Mouse (Mus musculus) CD8-positive naive resting alpha-beta T cell, adult 2 months (primary cell): ENCODE measurements around the gene Itga2.
A peak's percentile ranks its signal among the peaks of the same experiment; 100 is the strongest.

Experiments used
- DNase-seq, 2 experiments: peaks; one replicate each; pipeline ENCODE4 v3.0.0; 2022; ENCODE audit warnings: low read depth in 2 of 2, low spot score in 2 of 2

Gene Itga2

DNA sequence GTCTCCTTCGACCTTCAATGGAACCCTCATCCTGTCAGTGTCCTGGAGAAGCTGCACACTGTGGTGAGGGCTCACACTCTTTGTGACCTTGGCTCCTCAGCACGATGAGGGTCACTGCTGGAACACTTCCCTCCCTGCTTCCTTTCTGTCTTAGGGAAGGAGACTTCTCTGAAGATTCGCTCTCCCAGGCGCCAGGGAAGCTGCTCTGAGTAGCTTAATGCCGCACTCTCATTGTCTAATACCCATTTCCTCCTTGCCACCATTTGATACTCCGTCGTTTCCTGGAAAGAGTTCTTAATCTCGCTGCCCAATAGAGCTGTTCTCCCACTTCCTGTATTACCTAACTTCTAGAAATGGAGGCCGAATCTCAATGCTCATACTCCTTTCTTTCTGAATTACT, 46.7 kb downstream of the Itga2 start:
- no peak for DNase-seq

DNA sequence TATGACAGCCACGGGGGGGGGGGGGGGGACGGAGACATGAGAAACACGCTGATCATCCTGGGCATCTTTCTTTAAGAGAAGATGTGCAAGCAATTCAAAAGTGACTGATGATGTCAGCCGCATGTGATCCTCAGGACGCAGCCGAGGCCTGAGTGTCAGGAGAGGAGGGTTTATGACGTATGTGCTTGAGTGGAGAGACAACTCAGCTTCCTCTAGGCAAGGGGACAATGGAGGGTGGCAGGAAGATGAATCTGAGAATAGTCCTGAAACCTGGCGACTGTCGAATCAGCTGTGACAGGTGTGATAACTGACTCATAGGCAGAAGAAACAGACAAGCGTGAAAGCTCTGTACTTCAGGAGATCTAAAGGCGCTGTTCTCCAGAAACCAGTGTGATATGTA, 53.2 kb downstream of the Itga2 start:
- DNase-seq = no peak

DNA sequence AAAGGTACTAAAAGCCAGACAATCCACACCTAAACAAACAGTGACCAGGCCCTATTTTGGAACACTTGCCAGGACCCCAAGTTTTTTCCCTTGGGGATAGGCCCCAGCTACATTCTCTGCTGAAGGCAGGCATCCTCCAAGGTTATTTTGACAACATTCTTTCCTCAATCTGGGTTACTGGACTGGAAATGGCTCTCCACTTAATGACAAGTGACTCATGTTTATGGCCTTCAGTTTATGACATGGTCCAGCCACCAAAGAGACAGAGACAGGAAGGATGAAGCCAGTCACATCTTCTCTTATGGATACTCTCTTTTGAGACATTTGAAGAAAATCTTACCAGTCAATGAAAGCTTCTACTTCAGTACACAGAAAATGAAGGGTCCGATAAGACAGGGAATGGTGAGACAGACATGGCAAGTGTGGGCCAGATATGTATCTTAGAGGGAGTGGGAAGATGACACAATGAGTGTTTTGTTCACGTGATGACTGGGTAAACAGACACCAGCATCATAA, 55.8 kb downstream of the Itga2 start:
- no peak for DNase-seq

DNA sequence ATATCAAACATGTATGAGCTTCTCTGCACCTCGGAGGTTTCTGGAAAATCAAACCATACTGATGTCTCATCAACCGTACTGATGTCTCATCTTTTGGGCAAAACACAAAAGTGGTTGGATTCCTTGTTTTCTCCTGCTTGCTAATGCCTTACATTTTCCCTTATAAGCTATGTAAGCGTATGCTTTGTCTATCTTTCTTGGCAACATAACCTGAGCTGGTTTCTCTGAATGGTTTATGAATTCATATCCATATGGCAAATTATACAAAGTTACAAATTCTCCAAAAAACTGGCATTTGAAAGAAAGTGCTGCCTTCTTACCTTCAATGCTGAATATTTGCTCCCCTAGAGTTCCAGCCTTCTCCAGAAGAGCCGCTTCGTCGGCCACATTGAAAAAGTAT, 57.2 kb downstream of the Itga2 start:
- DNase-seq = no peak

DNA sequence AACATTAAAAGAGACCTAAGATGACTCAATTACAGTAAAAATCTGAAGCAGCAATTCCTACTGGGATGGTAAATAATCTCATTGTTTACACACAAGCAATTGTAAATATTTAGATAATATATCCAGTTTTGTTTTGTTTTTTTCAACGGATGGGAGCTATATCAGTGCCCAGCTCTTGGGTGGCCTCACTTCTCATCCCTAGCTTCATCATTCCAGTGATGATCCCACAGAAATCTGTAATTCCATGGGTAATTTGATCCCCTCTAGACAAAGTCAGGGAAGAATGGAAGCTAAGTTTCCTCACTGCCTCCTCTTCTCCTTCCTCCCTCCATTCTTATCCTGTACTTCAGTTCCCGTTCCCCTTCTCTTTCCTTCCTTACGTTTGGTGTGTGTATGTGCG, 74.4 kb downstream of the Itga2 start:
- DNase-seq = no peak

DNA sequence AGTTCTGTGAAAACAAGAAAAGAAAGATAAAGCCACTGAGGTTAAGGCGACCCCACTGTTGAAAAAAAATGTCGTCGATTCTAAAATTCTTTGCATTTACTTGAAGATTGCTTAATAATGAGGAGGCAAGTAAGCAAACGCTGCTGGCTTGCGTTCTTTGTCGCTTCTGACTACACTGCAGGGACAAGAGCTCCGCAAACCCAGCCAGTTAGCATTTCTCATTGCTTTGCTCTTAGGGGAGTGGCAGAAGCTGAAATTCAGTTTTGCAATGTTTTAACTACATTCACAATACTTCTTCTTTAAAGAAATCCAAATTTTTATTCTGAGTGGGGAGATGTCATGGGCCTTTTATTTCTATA, 75.7 kb downstream of the Itga2 start:
- DNase-seq = no peak

DNA sequence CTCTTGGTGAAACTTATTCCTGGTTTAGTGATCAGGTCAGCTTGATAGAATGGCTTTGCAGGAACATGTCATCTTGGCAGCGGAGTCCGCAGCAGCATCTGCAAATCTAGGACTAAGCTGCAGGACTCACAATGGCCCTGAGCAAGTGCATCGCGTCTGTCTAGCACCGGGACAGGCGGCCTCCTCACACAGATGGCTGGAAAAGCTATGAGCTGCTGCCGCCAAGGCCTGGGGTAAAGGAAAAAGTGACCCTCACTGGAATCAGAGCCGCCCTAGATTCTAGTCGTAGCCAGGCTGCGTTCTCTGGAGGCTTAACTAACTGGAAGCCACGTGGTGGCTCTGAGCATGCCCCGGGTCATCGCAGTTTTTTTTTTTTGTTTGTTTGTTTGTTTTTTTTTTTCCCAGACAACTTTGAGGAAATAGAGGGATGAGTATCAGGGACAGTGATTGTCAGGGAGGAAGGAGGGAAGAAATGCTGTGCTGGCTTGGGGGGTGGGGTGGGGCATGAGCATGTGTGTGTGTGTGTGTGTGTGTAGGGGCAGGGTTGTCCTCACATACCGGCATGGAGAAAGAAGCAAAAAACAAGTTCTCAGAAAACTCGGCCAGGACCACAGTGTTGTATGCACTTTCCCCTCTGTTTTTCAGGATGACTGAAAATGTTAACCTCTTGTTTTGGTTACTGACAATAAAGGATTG, 76.2 kb downstream of the Itga2 start:
- DNase-seq = no peak

DNA sequence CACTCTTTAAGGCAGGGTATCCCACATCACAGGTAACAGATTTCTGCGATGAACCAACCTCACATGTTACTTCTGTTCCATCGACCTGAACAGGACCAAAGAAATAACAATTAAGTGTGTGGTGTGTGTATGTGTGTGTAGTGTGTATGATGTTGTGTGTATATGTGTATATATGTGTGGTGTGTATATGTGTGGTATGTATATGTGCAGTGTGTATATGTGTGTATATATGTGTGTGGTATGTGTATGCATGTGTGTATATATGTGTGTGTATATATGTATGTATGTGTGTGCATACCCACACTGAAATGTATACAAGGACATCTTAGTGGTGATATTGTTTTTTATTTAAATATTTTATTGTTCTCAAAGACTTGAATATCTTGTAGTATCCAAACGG, 77.5 kb downstream of the Itga2 start:
- DNase-seq = no peak

DNA sequence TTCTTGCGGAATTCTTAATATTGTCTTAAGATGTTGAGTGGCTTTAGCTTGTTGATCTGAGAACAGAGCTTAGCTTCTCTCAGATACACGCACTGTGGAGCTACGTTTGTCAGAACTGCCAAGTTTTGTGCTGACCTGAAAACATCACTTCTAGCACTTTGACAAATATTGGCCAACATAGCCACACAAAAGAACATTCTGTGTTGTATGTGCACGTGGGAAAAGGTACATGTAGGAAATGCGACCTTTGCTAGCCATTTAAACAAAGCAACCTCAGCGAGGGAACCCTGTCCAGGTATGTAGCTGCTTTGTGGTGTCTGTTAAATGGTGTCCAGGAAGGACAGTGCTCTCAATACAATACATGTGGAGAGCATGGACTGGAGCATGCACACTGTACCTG, 77.9 kb downstream of the Itga2 start:
- DNase-seq = no peak

DNA sequence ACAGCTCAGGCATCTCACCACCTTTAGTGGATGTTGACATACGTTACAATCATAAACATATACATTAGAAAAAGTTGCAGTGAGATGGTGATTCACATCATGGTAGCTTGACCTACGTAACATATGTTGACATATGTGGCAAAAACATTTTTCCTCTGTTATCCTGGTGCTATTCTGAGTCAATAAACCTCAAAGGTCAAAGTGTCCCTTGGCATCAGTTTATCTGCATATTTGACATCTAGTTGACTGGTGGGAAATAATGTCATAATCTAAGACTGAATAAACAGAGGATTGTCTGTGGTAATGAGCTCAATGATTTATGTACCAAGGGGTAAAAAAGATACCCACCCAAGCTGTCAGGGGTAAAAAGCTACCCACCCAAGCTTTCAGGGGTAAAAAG, 78.7 kb downstream of the Itga2 start:
- no peak for DNase-seq

DNA sequence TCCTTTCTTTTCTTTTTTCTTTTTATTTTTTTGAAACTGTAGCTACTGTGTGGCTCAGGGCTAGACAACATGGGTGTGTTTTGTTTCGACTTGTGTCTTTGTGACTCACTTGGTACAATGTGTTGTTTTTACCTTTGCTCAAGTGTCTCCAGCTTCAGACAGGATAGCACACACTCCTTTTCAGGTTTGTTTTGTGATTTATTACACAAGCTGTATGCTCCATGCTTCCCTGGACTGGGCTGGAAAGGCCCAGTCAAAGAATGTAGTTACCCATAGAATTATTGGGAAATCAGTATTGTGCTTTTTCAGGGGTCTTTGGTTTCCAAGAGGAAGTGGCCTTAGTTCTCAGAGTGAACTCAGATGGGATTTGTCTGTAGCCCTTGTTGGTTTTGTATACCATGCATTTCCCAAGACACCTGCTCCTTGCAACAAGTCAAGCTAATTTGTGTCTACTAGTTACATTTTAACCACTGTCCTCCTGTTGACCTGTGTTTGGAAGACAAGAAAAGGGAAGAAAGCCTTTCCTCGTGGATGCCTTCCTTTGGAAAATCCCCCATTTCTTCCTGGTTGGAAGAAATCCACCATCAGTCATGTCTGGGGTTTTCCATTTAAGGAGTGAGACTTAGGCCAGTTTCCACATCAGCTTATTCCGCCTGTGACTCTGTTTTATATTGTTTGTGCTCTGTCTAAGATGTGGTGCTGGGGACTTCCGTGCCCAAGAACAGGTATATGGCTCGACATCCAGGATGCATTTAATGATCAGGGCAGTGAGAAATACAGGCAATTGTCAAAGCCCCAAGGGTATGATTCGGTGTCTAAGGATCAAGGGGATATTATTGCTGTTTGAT, 79.4 kb downstream of the Itga2 start:
- no peak for DNase-seq

DNA sequence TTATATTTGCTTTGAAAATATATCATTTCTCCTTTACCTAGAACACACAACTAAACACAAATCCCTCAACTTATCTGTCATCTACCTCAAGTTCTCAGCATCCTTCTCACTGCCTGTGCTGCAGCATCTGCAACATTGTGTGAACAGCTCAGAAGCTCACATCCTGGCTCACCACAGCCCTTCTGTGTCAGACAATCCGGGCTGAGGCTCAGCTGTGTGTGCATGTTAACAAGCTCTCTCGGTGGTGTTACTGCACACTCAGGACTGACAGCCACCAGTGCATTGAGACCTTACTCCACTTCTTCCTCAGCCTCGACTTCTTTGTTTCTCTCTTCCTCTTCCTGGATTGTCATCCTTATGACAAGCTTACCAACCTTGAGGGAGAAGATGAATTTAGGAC, 83.0 kb downstream of the Itga2 start:
- DNase-seq = no peak

DNA sequence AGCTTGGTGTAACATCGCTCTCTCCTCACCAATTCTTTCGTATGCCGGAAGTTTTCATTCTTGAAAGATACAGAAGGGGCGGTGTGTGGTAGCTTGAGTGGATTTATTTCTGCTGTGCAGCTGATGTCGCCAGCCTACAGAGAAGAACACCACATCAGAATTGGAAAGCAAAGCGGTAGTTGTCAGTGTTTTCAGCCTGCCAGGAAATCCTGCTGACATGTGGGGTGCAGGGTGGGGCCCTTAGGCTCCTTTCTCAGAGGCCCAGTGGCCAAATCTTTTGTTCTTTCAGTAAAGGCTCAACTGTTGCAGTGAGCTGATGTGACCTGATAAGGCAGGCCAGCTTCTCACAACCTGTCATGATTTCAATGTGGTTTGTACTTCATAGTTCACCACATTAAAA, 86.1 kb downstream of the Itga2 start:
- peak; percentile 68 to 73 for DNase-seq

DNA sequence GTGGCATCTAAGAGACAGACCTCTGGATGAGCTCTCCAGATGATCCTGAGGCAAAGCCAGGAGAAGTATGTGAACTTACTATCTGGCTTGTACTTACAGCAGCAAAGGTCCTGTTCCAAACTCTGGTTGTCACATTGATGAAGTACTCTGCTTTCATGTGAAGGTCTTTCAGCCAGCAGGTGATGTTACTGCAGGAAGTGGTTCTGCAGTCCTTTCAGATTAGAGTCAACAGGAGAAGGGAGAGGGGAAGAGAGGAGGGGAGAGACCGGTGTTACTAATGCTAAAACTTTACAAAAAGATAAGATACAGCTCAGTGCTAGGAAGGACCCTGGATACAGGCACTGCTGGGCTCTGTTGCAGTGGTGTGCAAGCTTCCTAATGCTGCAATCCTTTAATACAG, 88.6 kb downstream of the Itga2 start:
- no peak for DNase-seq

DNA sequence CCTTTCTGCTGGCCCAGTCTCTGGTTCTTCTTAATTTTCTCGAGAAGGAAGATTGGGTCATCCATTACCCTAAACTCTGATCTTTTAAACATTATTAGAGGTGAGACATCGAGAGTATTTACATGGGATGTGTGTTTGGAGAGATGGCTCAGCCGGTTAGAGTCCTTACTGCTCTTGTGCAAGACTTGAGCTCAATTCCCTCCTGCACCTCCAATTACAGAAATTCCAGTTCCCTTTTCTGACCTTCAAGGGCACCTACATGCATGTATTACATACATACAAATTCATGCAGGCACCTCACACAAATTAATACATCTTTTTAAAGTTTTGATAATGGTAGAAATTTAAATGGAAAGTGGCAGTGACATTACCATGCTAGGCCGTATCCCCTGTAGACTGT, 91.4 kb downstream of the Itga2 start:
- DNase-seq = no peak

DNA sequence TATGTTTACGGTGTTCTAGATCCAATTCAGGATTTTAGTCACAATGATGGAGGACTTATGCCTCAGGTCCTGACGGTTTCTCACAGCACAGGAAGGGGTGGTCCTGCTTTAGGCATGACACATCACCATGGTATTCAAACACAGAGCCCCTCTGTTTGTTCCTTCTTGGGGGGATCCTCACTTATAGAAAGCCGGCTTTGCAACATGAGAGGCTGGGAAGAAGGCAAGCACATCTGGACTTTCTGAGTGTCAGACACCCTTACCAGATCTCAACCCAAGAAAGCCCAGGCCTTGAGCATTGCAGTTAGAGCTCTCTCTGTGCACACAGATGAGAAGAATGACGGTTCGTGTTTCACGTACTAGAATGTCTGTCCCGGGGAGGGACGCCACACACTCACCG, 92.8 kb downstream of the Itga2 start:
- no peak for DNase-seq

DNA sequence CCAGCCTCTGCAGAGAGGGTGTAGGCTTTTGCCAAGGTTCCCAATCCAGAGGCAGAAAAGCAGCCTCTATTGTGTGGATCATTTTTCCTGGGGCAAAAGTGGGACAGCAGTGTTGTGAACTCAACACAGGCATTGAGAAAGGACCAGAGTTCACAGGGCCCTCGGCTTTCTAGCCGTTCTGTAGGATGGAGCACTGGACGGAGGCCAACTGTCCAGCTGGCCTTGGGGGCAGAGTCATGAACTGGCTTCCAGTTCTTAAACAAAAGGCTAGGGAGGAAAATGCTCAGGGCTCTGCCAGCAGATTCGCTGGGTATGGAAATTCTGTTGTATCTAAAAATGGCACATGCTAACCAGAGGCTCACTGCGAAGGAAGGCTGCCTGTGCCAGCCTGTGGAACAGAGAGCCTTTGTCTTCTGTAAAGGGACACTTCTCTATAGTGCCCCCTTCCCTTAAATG, 93.3 kb downstream of the Itga2 start:
- DNase-seq = no peak

DNA sequence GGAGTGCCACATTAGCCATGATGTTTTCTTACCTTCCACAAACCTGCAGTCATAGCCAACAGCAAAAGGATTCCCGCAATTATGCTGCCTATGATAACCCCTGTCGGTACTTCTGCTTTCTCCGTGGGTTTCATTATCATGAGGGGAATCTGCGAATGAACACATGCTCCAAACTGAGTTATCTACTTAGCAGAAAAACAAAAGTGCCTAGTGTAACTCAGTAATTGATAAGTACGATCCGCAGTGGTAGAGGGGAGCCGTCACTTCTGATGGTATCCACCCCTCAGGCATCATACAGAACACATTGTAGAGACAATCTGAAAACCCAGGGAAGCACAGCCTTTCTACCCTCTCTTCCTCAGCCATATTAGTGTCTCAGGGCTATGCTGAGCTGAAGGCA, 94.8 kb downstream of the Itga2 start:
- no peak for DNase-seq

DNA sequence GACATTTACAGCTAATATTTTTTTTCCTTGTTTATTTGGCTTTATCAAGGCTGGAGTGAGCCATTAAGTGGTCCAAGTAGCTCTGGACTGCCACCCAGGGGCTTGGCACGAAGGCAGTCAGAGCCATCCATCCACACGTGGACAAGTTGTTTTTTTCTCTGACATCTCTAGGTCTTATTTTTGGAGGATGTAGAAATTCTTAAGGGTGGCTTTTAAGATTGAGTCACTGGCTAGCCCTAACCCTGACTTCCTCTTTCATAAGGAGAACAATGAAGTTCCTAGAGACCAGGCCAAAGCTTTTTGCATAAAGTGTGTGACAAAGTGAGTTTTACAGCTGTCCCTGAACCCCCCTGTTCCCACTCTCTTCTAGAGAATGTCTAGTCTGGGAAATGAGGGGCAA, 97.3 kb downstream of the Itga2 start:
- no peak for DNase-seq

DNA sequence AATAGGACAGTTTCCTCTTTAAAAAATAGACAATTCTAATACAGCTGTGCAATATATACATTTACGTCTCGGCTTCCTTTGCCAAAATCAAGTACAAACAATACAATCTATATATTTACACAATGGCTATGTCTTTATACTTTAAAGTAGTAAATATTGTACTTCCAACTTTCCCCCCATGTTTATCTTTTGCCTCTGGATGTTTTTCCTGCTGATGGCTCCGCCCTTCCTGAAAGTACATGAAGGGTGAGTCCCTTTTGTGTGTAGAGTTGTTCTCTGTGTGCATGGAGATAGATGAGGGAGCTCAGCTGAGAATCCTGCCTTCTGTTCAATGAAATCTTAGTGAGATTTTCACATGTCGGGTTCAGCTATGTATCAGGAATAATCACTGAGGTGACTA, 98.5 kb downstream of the Itga2 start:
- DNase-seq = no peak

DNA sequence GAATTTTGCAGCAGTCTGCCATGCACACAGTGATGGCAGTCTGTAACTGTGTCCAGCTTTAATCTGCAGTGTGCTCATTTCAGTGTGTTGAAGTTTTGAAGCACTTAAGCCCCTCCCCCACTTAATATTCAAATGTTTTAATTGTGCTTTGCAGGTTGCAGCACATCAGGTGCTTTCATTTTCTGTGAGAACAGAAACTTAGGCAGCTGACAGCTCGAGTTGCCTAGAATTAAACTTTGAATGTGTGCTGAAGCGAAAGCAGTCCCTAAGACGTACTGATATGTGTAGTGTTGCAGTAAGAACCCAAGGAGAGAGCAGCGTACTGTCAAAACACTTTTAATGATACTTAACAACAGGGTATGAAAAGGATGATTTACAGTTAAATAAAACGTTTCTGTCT, 99.1 kb downstream of the Itga2 start:
- no peak for DNase-seq

DNA sequence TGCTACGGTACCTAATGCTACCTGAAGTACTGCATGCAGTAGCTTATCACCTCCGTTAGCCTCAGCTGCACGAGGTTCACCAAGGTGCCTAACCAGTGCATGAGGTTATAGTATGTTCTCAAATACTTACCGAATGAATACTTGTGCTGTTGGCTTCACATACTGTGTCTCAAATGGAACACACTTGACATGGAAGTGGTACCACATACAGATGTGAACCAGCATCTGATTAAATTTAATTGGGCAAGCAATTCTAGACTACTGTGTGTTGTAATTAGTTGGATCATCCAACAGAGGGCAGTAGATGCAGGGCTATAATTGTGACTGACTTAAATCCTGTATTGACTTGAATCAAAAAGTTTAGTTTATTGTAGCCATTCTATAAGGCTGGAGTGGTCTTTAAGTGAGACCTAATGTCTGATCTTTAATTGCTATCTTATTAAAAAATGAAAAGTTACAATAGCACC, 100.5 kb downstream of the Itga2 start:
- DNase-seq = peak; percentile 27 to 64
